Mouse (Mus musculus): Measurements from ENCODE around the gene Ncam1. TPM values are rescaled to one million over a fixed set of nuclear protein-coding genes. Genes with fewer than 3 reads are reported as not detected.

Gene Ncam1
- polyA plus RNA-seq, 1 experiment: 1.1 TPM

DNA sequence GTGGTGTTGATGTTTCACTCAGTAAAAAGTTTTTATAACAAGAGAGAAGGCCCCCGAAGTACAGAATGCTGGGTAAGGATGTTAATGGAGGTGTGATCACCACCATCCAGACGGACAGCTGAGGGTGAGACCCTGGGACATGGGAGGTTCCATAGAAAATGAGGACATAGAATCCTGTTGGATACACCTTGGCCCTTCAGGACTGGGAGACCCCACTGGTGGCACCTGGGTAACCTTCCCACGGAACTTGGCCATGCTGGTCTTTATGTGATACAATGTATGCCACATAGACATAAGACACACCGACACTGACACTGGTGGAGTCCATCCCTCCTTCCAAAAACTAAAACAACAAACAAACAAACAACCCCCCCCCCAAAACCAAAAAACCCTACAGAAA lies 296.5 kb downstream of the Ncam1 start:
- no peak for DNase-seq
- H3K36me3 ChIP-seq (ENCODE audit: control insufficient read depth, insufficient read depth, low read length): no peaks in the 10 kb centered on the region
- H3K4me1 ChIP-seq (replicated peaks; ENCODE audit: control insufficient read depth, insufficient read depth, low read length): peaks cover under 1% of the 10 kb centered on the region; the same call in 1 of the 2 replicates
- 94% methylated on average over 4 of the region's 4 CpGs for WGBS
- H3K27me3 ChIP-seq (ENCODE audit: control insufficient read depth, insufficient read depth, low read length): no peaks in the 10 kb centered on the region
- no peak for TF ChIP-seq CTCF (IDR thresholded peaks at IDR 0.05; ENCODE audit: borderline replicate concordance, control insufficient read depth, extremely low read depth, insufficient read depth, low read length, poor library complexity)
- no peak for TF ChIP-seq POLR2A (IDR thresholded peaks at IDR 0.05; ENCODE audit: control insufficient read depth, extremely low read depth, insufficient read depth, low read length, poor library complexity)
- no peak overlapping the region for H3K27ac ChIP-seq (ENCODE audit: control insufficient read depth, insufficient read depth, low read length)
- H3K4me3 ChIP-seq (ENCODE audit: control insufficient read depth, insufficient read depth, low read length): no peak overlapping the region

DNA sequence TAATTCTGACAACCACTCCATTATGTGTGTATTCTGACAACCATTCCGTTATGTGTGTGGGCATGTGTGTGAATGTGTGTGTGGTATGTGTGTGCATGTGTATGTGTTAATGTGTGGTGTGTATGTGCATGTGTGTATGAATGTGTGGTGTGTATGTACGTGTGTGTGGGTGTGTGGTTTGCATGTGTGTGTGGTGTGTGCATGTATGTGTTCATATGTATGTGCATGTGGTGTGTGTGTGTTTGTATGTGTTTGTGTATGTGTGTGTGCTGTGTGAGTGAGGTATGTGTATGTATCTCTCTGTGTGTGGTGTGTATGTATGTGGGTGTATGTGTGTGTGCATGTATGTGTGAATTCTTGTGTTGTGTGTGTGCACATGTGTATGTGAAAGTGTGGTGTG lies 298.8 kb downstream of the Ncam1 start:
- 97% methylated on average over 2 of the region's 2 CpGs for WGBS
- Histone ChIP-seq H3K27me3 (ENCODE audit: control insufficient read depth, insufficient read depth, low read length) (no peaks in the 10 kb centered on the region), H3K27ac (ENCODE audit: control insufficient read depth, insufficient read depth, low read length) (no peak overlapping the region), H3K4me1 (replicated peaks; ENCODE audit: control insufficient read depth, insufficient read depth, low read length) (no peaks in the 10 kb centered on the region), H3K4me3 (ENCODE audit: control insufficient read depth, insufficient read depth, low read length) (no peak overlapping the region), H3K36me3 (ENCODE audit: control insufficient read depth, insufficient read depth, low read length) (no peaks in the 10 kb centered on the region)
- TF ChIP-seq CTCF (IDR thresholded peaks at IDR 0.05; ENCODE audit: borderline replicate concordance, control insufficient read depth, extremely low read depth, insufficient read depth, low read length, poor library complexity) (no peak), POLR2A (IDR thresholded peaks at IDR 0.05; ENCODE audit: control insufficient read depth, extremely low read depth, insufficient read depth, low read length, poor library complexity) (no peak)
- no peak for DNase-seq

DNA sequence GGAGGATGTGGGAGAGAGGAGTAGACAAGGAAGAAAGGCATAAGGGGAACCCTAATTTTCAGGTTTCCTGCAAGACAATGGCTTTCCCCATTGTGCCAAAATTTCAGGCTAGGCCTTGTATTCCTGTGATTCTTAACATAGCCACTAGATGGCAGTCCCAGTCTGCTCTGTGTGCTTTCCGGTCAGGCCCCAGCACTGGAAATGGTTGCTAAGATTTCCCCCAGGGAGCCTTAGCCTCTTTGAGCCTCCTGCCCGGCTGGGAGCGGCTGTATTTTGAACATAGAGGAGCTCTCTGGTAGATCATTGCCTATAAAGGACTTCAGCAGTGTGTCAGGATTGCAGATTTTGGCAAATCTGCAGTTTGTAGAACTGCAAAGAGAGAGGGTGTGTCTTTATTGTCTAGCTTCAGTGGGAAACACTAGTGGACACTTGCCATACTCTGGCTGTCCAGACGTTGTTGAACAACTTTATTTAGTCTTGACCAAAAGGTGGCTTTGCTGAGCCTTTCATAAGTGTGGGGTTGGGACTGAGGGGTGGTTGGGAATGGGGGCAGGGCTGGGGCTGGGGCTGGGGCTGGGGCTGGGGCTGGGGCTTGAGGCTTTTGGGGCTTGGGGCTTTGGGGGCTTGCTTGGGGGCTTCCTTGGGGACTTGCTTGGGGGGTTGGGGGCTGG lies 304.6 kb downstream of the Ncam1 start:
- DNase-seq: peak; percentile 51
- 14% methylated on average over 4 of the region's 4 CpGs for WGBS
- Histone ChIP-seq H3K4me3 (ENCODE audit: control insufficient read depth, insufficient read depth, low read length) (no peak overlapping the region), H3K4me1 (replicated peaks; ENCODE audit: control insufficient read depth, insufficient read depth, low read length) (peaks cover 13% of the 10 kb centered on the region), H3K27me3 (ENCODE audit: control insufficient read depth, insufficient read depth, low read length) (no peaks in the 10 kb centered on the region), H3K27ac (ENCODE audit: control insufficient read depth, insufficient read depth, low read length) (no peak overlapping the region), H3K36me3 (ENCODE audit: control insufficient read depth, insufficient read depth, low read length) (no peaks in the 10 kb centered on the region)
- TF ChIP-seq CTCF (IDR thresholded peaks at IDR 0.05; ENCODE audit: borderline replicate concordance, control insufficient read depth, extremely low read depth, insufficient read depth, low read length, poor library complexity): peak; percentile 39; the same call in 1 of the 2 replicates
- TF ChIP-seq POLR2A (IDR thresholded peaks at IDR 0.05; ENCODE audit: control insufficient read depth, extremely low read depth, insufficient read depth, low read length, poor library complexity): no peak

DNA sequence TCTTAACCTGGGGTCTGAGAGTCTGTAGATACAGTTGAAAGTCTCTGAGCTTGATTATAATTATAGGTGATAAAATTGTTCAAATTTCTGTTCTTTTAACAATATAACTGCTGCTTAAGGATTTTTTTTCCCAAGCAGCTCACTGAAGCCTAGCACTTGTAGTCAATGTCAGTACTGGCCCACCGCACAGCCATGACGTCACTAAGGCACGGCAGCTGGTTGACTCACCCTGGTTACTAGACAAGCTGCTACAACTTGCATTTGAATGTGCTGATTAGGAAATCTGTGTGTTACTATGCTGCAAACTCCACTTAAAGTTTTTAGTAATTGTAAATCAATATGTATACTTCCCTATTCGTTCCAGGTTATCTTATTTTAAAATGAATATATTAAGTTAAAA lies 308.1 kb downstream of the Ncam1 start:
- H3K4me1 ChIP-seq (replicated peaks; ENCODE audit: control insufficient read depth, insufficient read depth, low read length): peaks cover 17% of the 10 kb centered on the region
- no peak overlapping the region for H3K4me3 ChIP-seq (ENCODE audit: control insufficient read depth, insufficient read depth, low read length)
- no peaks in the 10 kb centered on the region for H3K36me3 ChIP-seq (ENCODE audit: control insufficient read depth, insufficient read depth, low read length)
- WGBS: 88% methylated on average over 4 of the region's 4 CpGs
- peak overlapping the region; percentile 95 for H3K27ac ChIP-seq (ENCODE audit: control insufficient read depth, insufficient read depth, low read length)
- TF ChIP-seq CTCF (IDR thresholded peaks at IDR 0.05; ENCODE audit: borderline replicate concordance, control insufficient read depth, extremely low read depth, insufficient read depth, low read length, poor library complexity): no peak
- no peak for TF ChIP-seq POLR2A (IDR thresholded peaks at IDR 0.05; ENCODE audit: control insufficient read depth, extremely low read depth, insufficient read depth, low read length, poor library complexity)
- H3K27me3 ChIP-seq (ENCODE audit: control insufficient read depth, insufficient read depth, low read length): no peaks in the 10 kb centered on the region
- no peak for DNase-seq

DNA sequence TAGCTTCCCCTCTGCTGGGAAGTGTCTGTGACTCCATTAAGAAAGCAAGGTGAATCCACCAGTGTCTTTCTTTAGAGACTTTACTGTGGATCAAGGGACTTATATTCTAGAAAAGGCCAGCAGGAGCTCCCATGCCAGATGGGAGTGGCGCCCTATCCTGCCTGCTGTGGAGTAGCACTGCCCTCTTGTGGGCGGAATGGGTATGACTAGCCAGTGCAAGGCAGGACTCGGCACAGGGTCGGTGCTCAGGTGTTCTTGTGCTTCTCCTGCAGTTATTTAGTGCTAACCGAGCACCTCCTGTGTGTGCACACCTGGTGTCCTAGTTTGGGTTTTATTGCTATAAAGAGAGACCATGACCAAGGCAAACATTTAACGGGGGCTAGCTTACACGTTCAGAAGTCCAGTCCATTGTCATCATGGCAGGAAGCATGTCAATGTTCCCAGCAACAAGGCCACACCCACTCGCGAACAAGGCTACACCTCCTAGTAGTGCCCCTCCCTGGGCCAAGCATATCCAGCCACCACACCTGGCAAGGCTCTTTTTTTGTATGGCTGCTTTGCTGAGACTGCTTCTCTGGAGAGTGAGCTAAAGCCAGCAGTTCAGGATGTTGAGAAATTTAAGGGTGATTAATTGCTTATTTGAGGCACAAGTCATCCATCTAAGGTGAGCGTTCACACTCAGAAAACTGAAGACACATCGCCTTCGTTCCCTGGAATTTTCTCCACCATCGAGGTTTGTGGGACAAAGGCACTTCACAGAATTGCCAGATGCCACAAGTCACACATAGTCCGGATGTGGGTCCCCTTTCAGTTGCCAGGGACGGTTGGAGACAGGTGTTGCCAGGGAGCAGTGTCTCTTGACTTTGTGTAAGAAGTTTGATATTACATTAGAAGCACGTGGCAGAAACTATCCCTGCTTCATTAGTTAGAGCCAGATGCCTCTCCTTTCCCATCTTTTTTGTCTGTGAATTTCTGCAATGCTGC lies 309.5 kb downstream of the Ncam1 start:
- 23% methylated on average over 16 of the region's 16 CpGs for WGBS
- peaks cover 17% of the 10 kb centered on the region for H3K4me1 ChIP-seq (replicated peaks; ENCODE audit: control insufficient read depth, insufficient read depth, low read length)

DNA sequence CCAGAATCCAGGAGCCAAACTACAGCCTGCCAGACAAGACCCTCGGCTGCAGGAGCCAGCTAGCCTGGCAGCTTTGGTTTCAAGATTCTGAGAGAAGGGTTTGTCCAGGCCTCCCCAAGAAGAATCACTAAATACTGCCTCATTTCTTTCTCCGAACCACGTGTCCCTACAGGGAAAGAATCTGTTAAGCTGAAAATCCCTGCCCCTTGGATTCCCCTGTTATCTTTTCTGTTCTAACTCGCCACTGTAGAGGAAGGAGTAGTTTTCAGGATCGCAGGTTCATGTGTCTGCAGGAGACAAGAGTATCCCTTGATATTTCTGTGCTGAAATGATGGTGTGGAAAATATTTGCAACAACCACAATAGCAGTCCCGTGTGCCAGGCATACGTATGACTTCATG lies 310.5 kb downstream of the Ncam1 start:
- DNase-seq: no peak
- TF ChIP-seq POLR2A (IDR thresholded peaks at IDR 0.05; ENCODE audit: control insufficient read depth, extremely low read depth, insufficient read depth, low read length, poor library complexity) (no peak), CTCF (IDR thresholded peaks at IDR 0.05; ENCODE audit: borderline replicate concordance, control insufficient read depth, extremely low read depth, insufficient read depth, low read length, poor library complexity) (no peak)
- Histone ChIP-seq H3K27ac (ENCODE audit: control insufficient read depth, insufficient read depth, low read length) (peak overlapping the region; percentile 90), H3K36me3 (ENCODE audit: control insufficient read depth, insufficient read depth, low read length) (no peaks in the 10 kb centered on the region), H3K4me3 (ENCODE audit: control insufficient read depth, insufficient read depth, low read length) (no peak overlapping the region), H3K27me3 (ENCODE audit: control insufficient read depth, insufficient read depth, low read length) (no peaks in the 10 kb centered on the region), H3K4me1 (replicated peaks; ENCODE audit: control insufficient read depth, insufficient read depth, low read length) (peaks cover 21% of the 10 kb centered on the region)
- 79% methylated on average over 7 of the region's 7 CpGs for WGBS

More for the DNA sequence above, 309.5 kb downstream of the Ncam1 start:
- Histone ChIP-seq H3K36me3 (ENCODE audit: control insufficient read depth, insufficient read depth, low read length) (no peaks in the 10 kb centered on the region), H3K27me3 (ENCODE audit: control insufficient read depth, insufficient read depth, low read length) (no peaks in the 10 kb centered on the region), H3K27ac (ENCODE audit: control insufficient read depth, insufficient read depth, low read length) (peak overlapping the region; percentile 95), H3K4me3 (ENCODE audit: control insufficient read depth, insufficient read depth, low read length) (no peak overlapping the region)
- DNase-seq: peak; percentile 84
- TF ChIP-seq CTCF (IDR thresholded peaks at IDR 0.05; ENCODE audit: borderline replicate concordance, control insufficient read depth, extremely low read depth, insufficient read depth, low read length, poor library complexity): peak; percentile 93
- no peak for TF ChIP-seq POLR2A (IDR thresholded peaks at IDR 0.05; ENCODE audit: control insufficient read depth, extremely low read depth, insufficient read depth, low read length, poor library complexity)

Data from thymus, adult 2 months (tissue).